Mouse (Mus musculus) CH12.LX (cell line): ENCODE measurements around the gene Dlgap3. TPM values are rescaled to one million over a fixed set of nuclear protein-coding genes. Genes with fewer than 3 reads are reported as not detected.
A peak's percentile ranks its signal among the peaks of the same experiment; 100 is the strongest.

Experiments
- DNase-seq: peaks from one replicate; pipeline ENCODE4 v3.0.0-alpha.2; 2013; ENCODE audit errors: extremely low read depth
- H3K27ac ChIP-seq: 2 replicates; pipeline ENCODE4 v1.5.1; 2012; ENCODE audit warnings: low read depth, mild to moderate bottlenecking, control low read depth, moderate library complexity; ENCODE audit not compliant: insufficient read depth
- H3K27me3 ChIP-seq: replicated peaks from 2 replicates; pipeline ENCODE3; 2012; ENCODE audit warnings: inconsistent platforms
- H3K36me3 ChIP-seq, 2 experiments: replicated peaks in 1 of 2; 2 replicates each; pipeline versions ENCODE3 to v1.6.1; 2012; ENCODE audit warnings: inconsistent platforms in 1 of 2, low read length in 1 of 2, mild to moderate bottlenecking in 1 of 2, mixed read lengths in 1 of 2, moderate library complexity in 1 of 2; ENCODE audit not compliant: control insufficient read depth in 1 of 2, insufficient read depth in 1 of 2
- H3K4me1 ChIP-seq, 2 experiments: 2 replicates each; pipeline ENCODE4 v1.6.1; 2012; ENCODE audit warnings: inconsistent platforms in 1 of 2, moderate library complexity in 1 of 2; ENCODE audit not compliant: insufficient read depth in 2 of 2, control insufficient read depth in 1 of 2
- H3K4me2 ChIP-seq: 2 replicates; pipeline ENCODE4 v1.6.1; 2012; ENCODE audit warnings: low read depth, mild to moderate bottlenecking, control low read depth; ENCODE audit not compliant: poor library complexity, insufficient read depth, severe bottlenecking
- H3K4me3 ChIP-seq, 3 experiments: fragments of 150-350 bp in 1 of 3; sonication (generic) in 1 of 3; replicated peaks in 1 of 3; 2 replicates each; pipeline versions ENCODE3 to v1.5.1; 2011 to 2012; ENCODE audit warnings: low read depth in 2 of 3, low read length in 2 of 3, mild to moderate bottlenecking in 2 of 3, moderate library complexity in 2 of 3, control low read depth in 1 of 3, improper control_type of control experiment in 1 of 3, inconsistent platforms in 1 of 3, mixed read lengths in 1 of 3; ENCODE audit not compliant: poor library complexity in 1 of 3
- H3K79me2 ChIP-seq: replicated peaks from 2 replicates; pipeline ENCODE4 v1.6.1; 2012; ENCODE audit warnings: mild to moderate bottlenecking, moderate library complexity; ENCODE audit not compliant: control insufficient read depth, poor library complexity, insufficient read depth, severe bottlenecking; ENCODE audit errors: extremely low read depth
- H3K9ac ChIP-seq: 2 replicates; pipeline ENCODE4 v1.6.1; 2012; ENCODE audit warnings: low read depth, mild to moderate bottlenecking, control low read depth, moderate library complexity; ENCODE audit not compliant: insufficient read depth
- H3K9me3 ChIP-seq: replicated peaks from 2 replicates; pipeline ENCODE3; 2012; ENCODE audit warnings: low read length, inconsistent platforms, mixed read lengths
- CHD1 ChIP-seq: IDR thresholded peaks from 2 replicates; pipeline ENCODE4 v1.6.1; 2012; ENCODE audit warnings: low read depth, low read length, improper control_type of control experiment, inconsistent platforms
- CTCF ChIP-seq, 2 experiments: IDR thresholded peaks in 1 of 2; conservative IDR thresholded peaks in 1 of 2; 2 replicates each; pipeline ENCODE4 v1.5.1; 2011 to 2012; ENCODE audit warnings: low read depth in 2 of 2, low read length in 2 of 2, improper control_type of control experiment in 1 of 2, inconsistent platforms in 1 of 2, mild to moderate bottlenecking in 1 of 2, moderate library complexity in 1 of 2
- ELF1 ChIP-seq: IDR thresholded peaks from 2 replicates; pipeline ENCODE4 v1.6.1; 2014; ENCODE audit warnings: low read depth, mild to moderate bottlenecking, inconsistent platforms, low read length, improper control_type of control experiment
- EP300 ChIP-seq: IDR thresholded peaks from 2 replicates; pipeline ENCODE4 v1.6.1; 2011; ENCODE audit warnings: low read length, improper control_type of control experiment
- MAZ ChIP-seq: IDR thresholded peaks from 2 replicates; pipeline ENCODE4 v1.6.1; 2012; ENCODE audit warnings: low read depth, mild to moderate bottlenecking, inconsistent platforms, low read length, improper control_type of control experiment, moderate library complexity
- MEF2A ChIP-seq: IDR thresholded peaks from 2 replicates; pipeline ENCODE4 v1.6.1; 2014; ENCODE audit warnings: low read depth, mild to moderate bottlenecking, inconsistent platforms, low read length, improper control_type of control experiment, borderline replicate concordance
- MXI1 ChIP-seq: IDR thresholded peaks from 2 replicates; pipeline ENCODE4 v1.6.1; 2011; ENCODE audit warnings: mild to moderate bottlenecking, low read depth, low read length, improper control_type of control experiment
- NRF1 ChIP-seq: IDR thresholded peaks from 2 replicates; pipeline ENCODE4 v1.6.1; 2014; ENCODE audit warnings: low read depth, mild to moderate bottlenecking, inconsistent platforms, low read length, improper control_type of control experiment, moderate library complexity
- TBP ChIP-seq: conservative IDR thresholded peaks from 2 replicates; pipeline ENCODE4 v1.6.1; 2011; ENCODE audit warnings: low read depth, low read length, improper control_type of control experiment
- UBTF ChIP-seq: IDR thresholded peaks from 2 replicates; pipeline ENCODE4 v1.6.1; 2012; ENCODE audit warnings: low read depth, mild to moderate bottlenecking, inconsistent platforms, low read length, improper control_type of control experiment, moderate library complexity
- USF2 ChIP-seq: conservative IDR thresholded peaks from 2 replicates; pipeline ENCODE4 v1.6.1; 2011; ENCODE audit warnings: low read depth, low read length, improper control_type of control experiment
- ZKSCAN1 ChIP-seq: IDR thresholded peaks from 2 replicates; pipeline ENCODE4 v1.6.1; 2012; ENCODE audit warnings: low read depth, inconsistent platforms, low read length, improper control_type of control experiment, borderline replicate concordance
- ZNF384 ChIP-seq: IDR thresholded peaks from 2 replicates; pipeline ENCODE4 v1.6.1; 2012; ENCODE audit warnings: low read depth, low read length, improper control_type of control experiment, inconsistent platforms
- dilution Hi-C: fragments of 300-500 bp; cut with MboI; formaldehyde crosslinking; loops from 2 replicates; pipeline ENCODE4 v1.14.3; 2020; ENCODE audit warnings: low sequenced_read_pairs; ENCODE audit not compliant: extremely low pct_unique_long_range_greater_than_20kb, extremely low pct_ligation_motif_present
- in situ Hi-C: fragments of 300-500 bp; cut with MboI; formaldehyde crosslinking; loops from 3 replicates; pipeline ENCODE4 v1.14.3; 2019; ENCODE audit warnings: low sequenced_read_pairs, low pct_ligation_motif_present, low pct_unique_long_range_greater_than_20kb, mixed read lengths
- polyA plus RNA-seq: library from polyadenylated mRNA; unstranded; fragments of >175 nt; gene quantifications from 2 replicates; pipeline ENCODE4 v1.2.1, GENCODE M21; 2012; ENCODE audit warnings: low read depth; ENCODE audit not compliant: insufficient read length
- total RNA-seq, 2 experiments: library from RNA; depleted of rRNA; stranded (reverse); fragments of 300-350 nt in 1 of 2; fragments of >200 nt in 1 of 2; gene quantifications; 2 replicates each; pipeline ENCODE4 v1.2.3; 2012 to 2014

The Dlgap3 gene
- total and polyA plus RNA-seq, 3 experiments: 0.07 to 0.55 (median 0.08) TPM

DNA sequence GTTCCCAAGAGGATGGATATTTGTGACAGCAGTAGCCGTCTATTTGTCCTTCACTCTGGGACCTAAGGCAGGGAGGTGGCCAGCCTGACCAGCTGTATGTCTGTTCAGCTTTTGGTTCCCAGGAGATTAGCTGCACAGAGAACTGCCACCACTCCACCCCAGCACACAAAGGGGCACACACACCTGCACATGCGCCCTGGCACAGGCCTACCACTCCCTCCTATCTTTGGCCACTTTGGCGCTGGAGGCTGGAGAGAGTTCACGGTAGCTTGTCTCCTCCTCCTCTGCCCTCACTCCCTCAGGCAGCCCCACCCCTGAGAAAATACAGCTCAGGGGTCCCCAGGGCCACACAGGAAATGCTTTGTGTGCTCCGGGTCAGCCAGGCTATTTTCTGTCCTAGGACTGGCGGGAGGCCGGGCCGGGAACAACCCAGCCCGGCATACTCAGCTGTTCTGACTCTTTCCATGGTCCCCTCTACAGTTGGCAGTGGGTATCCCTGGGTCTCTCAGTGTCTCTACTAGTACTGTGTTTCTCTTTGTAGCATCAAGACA lies 109.5 kb downstream of the Dlgap3 start:
- Histone ChIP-seq H3K4me1 (peaks cover 0 to 4% of the 10 kb centered on the region in 2 experiments; a peak in 1 of 4 replicates), H3K27ac (no peak overlapping the region), H3K9me3 (no peaks in the 10 kb centered on the region), H3K27me3 (peaks cover 37% of the 10 kb centered on the region), H3K4me2 (no peak overlapping the region), H3K36me3 (no peaks in the 10 kb centered on the region), H3K9ac (no peak overlapping the region), H3K79me2 (no peaks in the 10 kb centered on the region), H3K4me3 (no peak overlapping the region)
- no peak for DNase-seq
- peak; percentile 31; the same call in 1 of the 2 replicates for TF ChIP-seq NRF1
- TF ChIP-seq TBP: no peak
- in situ Hi-C loops (no loop called here), dilution Hi-C loops (no loop called here)

DNA sequence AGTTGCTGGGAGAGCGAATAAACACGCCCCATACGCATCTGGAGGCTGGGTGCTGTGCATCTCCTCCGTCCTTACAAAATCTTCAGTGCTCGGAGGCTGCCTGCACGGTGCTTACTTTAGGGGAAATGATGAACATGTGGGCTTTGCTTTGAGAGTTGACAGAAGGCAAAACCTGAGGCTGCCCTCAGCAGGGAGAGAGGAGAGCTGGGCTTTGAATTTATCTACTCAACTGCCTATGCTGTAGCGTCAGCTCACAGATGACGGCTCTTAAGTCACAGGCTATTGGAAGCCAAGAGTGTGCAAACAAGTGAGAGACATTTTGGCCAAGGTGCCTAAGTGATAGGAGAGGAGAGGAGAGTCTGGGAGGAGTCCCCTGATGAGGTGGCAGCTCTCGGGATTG lies 110.2 kb downstream of the Dlgap3 start:
- Histone ChIP-seq H3K9ac (no peak overlapping the region), H3K4me1 (peaks cover 0 to 4% of the 10 kb centered on the region in 2 experiments; a peak in 1 of 4 replicates), H3K79me2 (no peaks in the 10 kb centered on the region), H3K4me3 (no peak overlapping the region), H3K9me3 (no peaks in the 10 kb centered on the region), H3K27me3 (peaks cover 30% of the 10 kb centered on the region), H3K27ac (no peak overlapping the region), H3K4me2 (no peak overlapping the region), H3K36me3 (no peaks in the 10 kb centered on the region)
- no peak for DNase-seq
- in situ Hi-C loops (no loop called here), dilution Hi-C loops (no loop called here)
- TF ChIP-seq MXI1 (no peak), ZKSCAN1 (no peak), UBTF (no peak), EP300 (no peak), MAZ (no peak), USF2 (no peak), CHD1 (no peak), CTCF (conservative IDR thresholded peaks at IDR 0.05 in 1 of 2, IDR thresholded peaks at IDR 0.05 in 1 of 2; ENCODE audit: low read depth in 2 of 2, low read length in 2 of 2) (no peak), NRF1 (no peak), ZNF384 (no peak), MEF2A (no peak), ELF1 (no peak)

Other genes with a start within 250 kb of the Dlgap3 start
- gene Zmym4, start 201.1 kb upstream of the Dlgap3 start, total RNA-seq (2012; rRNA removed): 13.6 and 14.9 TPM in 2 replicates
- 18.0 and 19.7 TPM in 2 replicates for gene Zmym4, start 201.1 kb upstream of the Dlgap3 start, total RNA-seq (2014; rRNA removed)
- 22.8 and 24.3 TPM in 2 replicates for gene Zmym4, start 201.1 kb upstream of the Dlgap3 start, polyA plus RNA-seq
- 170 and 228 TPM in 2 replicates for gene Sfpq, start 147.9 kb upstream of the Dlgap3 start, total RNA-seq (2012; rRNA removed)
- 146 and 199 TPM in 2 replicates for gene Sfpq, start 147.9 kb upstream of the Dlgap3 start, total RNA-seq (2014; rRNA removed)
- gene Sfpq, start 147.9 kb upstream of the Dlgap3 start, polyA plus RNA-seq: 560 and 668 TPM in 2 replicates
- 9.5 and 13.4 TPM in 2 replicates for gene Zmym1, start 108.1 kb upstream of the Dlgap3 start, total RNA-seq (2012; rRNA removed)
- gene Zmym1, start 108.1 kb upstream of the Dlgap3 start, total RNA-seq (2014; rRNA removed): 25.0 and 26.5 TPM in 2 replicates
- gene Zmym1, start 108.1 kb upstream of the Dlgap3 start, polyA plus RNA-seq: 20.4 and 23.5 TPM in 2 replicates
- gene Zmym6, start 91.8 kb upstream of the Dlgap3 start, total RNA-seq (2012; rRNA removed): 6.4 and 7.8 TPM in 2 replicates
- gene Zmym6, start 91.8 kb upstream of the Dlgap3 start, total RNA-seq (2014; rRNA removed): 8.1 and 11.1 TPM in 2 replicates
- 9.1 and 10.2 TPM in 2 replicates for gene Zmym6, start 91.8 kb upstream of the Dlgap3 start, polyA plus RNA-seq
- 8.4 and 14.2 TPM in 2 replicates for gene Tmem35b, start 45.5 kb upstream of the Dlgap3 start, total RNA-seq (2012; rRNA removed)
- gene Tmem35b, start 45.5 kb upstream of the Dlgap3 start, total RNA-seq (2014; rRNA removed): 8.3 and 9.4 TPM in 2 replicates
- 5.5 and 7.1 TPM in 2 replicates for gene Tmem35b, start 45.5 kb upstream of the Dlgap3 start, polyA plus RNA-seq
- gene Smim12, start 74.6 kb downstream of the Dlgap3 start, total RNA-seq (2012; rRNA removed): 33.6 and 36.6 TPM in 2 replicates
- 28.7 and 31.3 TPM in 2 replicates for gene Smim12, start 74.6 kb downstream of the Dlgap3 start, total RNA-seq (2014; rRNA removed)
- 27.7 and 30.9 TPM in 2 replicates for gene Smim12, start 74.6 kb downstream of the Dlgap3 start, polyA plus RNA-seq
- gene Gja4, start 144.8 kb downstream of the Dlgap3 start, total RNA-seq (2012; rRNA removed): not detected in 2 replicates
- gene Gja4, start 144.8 kb downstream of the Dlgap3 start, total RNA-seq (2014; rRNA removed): not detected in 2 replicates
- not detected in 2 replicates for gene Gja4, start 144.8 kb downstream of the Dlgap3 start, polyA plus RNA-seq
- not detected in 2 replicates for gene Gjb3, start 161.6 kb downstream of the Dlgap3 start, total RNA-seq (2012; rRNA removed)
- gene Gjb3, start 161.6 kb downstream of the Dlgap3 start, total RNA-seq (2014; rRNA removed): not detected in 2 replicates
- gene Gjb3, start 161.6 kb downstream of the Dlgap3 start, polyA plus RNA-seq: not detected in 2 replicates
- gene Gjb4, start 184.9 kb downstream of the Dlgap3 start, total RNA-seq (2012; rRNA removed): not detected in 2 replicates
- not detected in 2 replicates for gene Gjb4, start 184.9 kb downstream of the Dlgap3 start, total RNA-seq (2014; rRNA removed)
- not detected in 2 replicates for gene Gjb4, start 184.9 kb downstream of the Dlgap3 start, polyA plus RNA-seq
- 0.29 and 0.34 TPM in 2 replicates for gene Gjb5, start 189.0 kb downstream of the Dlgap3 start, total RNA-seq (2012; rRNA removed)
- 0.39 and 0.50 TPM in 2 replicates for gene Gjb5, start 189.0 kb downstream of the Dlgap3 start, total RNA-seq (2014; rRNA removed)
- 0.23 TPM in 1 of 2 replicates, not detected in the other for gene Gjb5, start 189.0 kb downstream of the Dlgap3 start, polyA plus RNA-seq